Mouse (Mus musculus) gastrocnemius, adult 18-20 months (tissue): Measurements from ENCODE around the gene Gm14190. TPM values are rescaled to one million over a fixed set of nuclear protein-coding genes. Genes with fewer than 3 reads are reported as not detected.
"Not testable (repeated sequence)": the region's sequence is repeated elsewhere in the genome, so short reads cannot be mapped to it uniquely, and the experiment has no call there.

Source experiments
- DNase-seq: peaks from one replicate; pipeline ENCODE4 v3.0.0; 2021; ENCODE audit warnings: low spot score
- long read RNA-seq, 2 experiments: library from polyadenylated mRNA; stranded (forward); transcript quantifications; one replicate each; pipeline ENCODE4 v2.0.0; 2021
- total RNA-seq, 2 experiments: library from RNA; stranded (reverse); gene quantifications; 2 replicates each; pipeline ENCODE4 v1.2.3; 2021

Gm14190 gene
- total RNA-seq: not detected
- long read RNA-seq, experiment 1: 0 reads
- long read RNA-seq, experiment 2: 0 reads

GRCm38 (mm10) chr11:99690463-99690862 is at the start of gene Gm14190:
TSS of gene Gm14190 (minus strand) at chr11:99690740.
- DNase-seq: no peak

DNA sequence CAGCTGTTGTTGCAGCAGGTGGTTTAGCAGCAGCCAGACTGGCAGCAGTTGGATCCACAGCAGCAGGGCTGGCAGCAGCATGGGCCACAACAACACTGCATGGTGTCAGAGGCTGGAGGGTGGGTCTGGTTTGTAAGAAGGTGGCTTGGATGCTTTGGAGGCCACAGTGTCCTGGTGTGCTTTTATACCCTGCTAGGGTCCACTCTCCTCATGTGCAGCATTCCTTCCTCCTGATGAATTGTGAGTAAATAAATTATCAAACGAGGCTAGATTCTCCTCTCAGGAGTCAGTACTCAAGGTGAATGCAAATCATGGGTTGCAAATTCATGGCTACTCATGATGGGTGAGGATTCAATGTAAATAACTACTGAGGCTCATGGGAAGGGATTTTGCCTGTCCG is 43.6 kb upstream of the Gm14190 start, which contains the start of gene Gm14180:
Gm14180 (minus strand) TSS at position 101 of the 400 bp plus-strand sequence.
- DNase-seq: no peak

DNA sequence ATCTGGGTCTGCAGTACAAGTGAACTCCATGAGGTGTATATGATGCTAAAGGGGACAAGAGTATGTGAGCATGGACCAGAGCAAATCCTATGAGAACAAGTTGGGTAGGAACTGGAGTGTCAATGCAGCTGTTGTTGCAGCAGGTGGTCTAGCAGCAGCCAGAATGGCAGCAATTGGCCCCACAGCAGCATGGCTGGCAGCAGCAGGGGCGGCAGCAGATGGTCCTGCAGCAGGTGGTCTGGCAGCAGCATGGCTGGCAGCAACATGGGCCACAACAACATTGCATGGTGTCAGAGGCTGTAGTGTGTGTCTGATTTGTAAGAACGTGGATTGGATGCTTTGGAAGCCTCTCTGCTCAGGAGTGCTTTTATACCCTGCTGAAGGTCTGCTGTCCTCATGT is 33.5 kb upstream of the Gm14190 start:
- no peak for DNase-seq

- DNase-seq: no peak
These were observed 28.2 kb upstream of the Gm14190 start for GRCm38 (mm10) chr11:99718759-99719158.

DNA sequence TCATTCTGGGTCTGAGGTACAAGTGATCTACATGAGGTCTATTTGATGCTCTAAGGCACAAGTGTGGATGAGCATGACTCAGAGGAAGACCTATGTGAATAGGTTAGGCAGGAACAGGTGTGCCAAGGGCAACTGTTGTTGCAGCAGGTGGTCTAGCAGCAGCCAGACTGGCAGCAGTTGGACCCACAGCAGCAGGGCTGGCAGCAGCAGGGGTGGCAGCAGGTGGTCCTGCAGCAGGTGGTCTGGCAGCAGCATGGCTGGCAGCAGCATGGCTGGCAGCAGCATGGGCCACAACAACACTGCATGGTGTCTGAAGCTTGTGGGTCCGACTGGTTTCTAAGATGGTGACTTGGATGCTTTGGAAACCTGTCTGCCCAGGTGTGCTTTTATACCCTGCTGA is 5.3 kb downstream of the Gm14190 start:
- DNase-seq: not testable (repeated sequence)

GRCm38 (mm10) chr11:99683481-99683880 is 7.1 kb downstream of the Gm14190 start:
- DNase-seq: no peak

GRCm38 (mm10) chr11:99665860-99666259 is 24.7 kb downstream of the Gm14190 start, which contains the start of gene Krtap4-6:
TSS of gene Krtap4-6 (minus strand) at chr11:99665960.
- no peak for DNase-seq

- no peak for DNase-seq
These were observed 27.7 kb downstream of the Gm14190 start for GRCm38 (mm10) chr11:99662802-99663201.

GRCm38 (mm10) chr11:99659256-99659655 is 31.3 kb downstream of the Gm14190 start:
- DNase-seq: no peak

DNA sequence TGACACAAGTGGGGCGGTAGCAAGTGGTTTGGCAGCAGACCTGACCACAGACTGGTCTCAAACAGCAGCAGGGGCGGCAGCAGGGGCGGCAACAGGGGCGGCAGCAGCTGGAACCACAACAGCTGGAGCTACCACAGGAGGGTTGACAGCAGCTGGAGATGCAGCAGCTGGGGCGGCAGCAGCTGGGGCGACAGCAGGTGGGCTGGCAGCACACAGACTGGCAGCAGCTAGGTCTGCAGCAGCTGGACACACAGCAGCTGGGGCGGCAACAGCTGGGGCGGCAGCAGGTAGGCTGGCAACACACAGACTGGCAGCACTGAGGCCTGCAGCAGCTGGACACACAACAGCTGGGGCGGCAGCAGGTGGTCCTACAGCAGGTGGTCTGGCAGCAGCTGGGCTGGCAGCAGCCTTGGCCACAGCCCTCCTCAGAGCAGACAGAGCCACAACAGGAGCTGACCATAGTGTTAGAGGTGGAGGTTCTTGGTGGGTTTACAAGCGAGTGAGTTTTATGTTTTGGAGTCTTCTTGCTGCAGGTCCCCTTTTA is 32.0 kb downstream of the Gm14190 start, which contains the start of gene Gm11563:
Gm11563 (minus strand) TSS at position 494 of the 544 bp plus-strand sequence.
- not testable (repeated sequence) for DNase-seq

DNA sequence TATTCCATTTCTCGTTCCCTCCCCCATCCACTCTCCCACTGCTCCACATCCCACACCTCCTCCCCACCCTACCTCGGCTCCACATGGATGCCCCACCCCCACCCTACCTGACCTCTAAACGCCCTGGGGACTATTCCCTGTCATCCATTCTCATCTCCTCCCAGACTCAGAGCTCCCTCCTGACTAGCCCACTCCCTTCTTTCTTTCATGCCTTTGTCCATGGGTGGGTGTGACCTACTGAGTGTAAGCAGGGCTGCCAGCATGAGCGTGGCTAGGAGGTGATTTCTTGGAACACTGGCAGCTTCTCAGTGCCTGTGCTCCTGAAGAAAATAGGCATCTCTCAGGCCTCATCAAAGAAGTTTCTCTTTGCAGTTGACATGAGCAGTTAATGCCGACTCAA is 33.5 kb downstream of the Gm14190 start:
- no peak for DNase-seq

DNA sequence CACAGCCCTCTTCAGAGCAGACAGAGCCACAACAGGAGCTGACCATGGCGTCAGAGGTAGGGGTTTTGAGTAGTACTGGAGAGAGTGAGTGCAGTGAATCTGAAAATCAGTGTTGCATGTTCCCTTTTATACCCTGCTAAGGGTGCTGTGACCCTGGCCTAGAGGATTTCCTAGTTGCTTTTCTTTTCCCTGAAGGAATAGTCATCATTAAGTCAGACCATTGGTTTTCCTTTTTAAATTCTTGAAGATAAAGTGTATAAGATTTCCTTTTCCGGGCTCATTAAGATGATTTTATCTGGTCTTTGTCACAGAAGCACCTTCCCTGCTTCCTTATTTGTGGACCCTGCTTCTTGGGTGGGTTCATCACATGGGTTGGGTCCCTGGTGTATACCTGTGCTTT is 40.4 kb downstream of the Gm14190 start, which contains the start of gene Gm11555:
Gm11555 (minus strand) TSS at position 101 of the 400 bp plus-strand sequence.
- DNase-seq: no peak

DNA sequence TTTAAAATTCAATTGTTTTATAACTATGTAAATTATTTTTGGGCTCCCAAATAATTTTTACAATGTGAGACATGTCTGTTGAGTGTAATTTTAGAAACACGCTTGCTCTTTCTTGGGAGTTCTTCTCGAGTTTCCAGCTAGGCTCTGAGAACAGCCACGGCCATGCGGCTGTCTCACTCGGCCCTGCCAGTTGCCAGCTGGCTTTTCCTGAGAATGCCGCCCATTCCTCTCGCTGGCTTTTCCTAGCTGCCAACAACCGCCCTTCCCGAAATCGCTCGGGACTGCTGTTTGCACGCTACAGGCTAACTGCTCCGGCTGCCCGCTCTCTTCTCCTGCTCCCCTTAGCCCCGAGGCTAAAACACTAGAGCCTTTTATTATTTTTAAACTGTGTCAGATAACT is 44.1 kb downstream of the Gm14190 start:
- DNase-seq: no peak

GRCm38 (mm10) chr11:99644351-99644750 is 46.2 kb downstream of the Gm14190 start:
- DNase-seq: no peak

DNA sequence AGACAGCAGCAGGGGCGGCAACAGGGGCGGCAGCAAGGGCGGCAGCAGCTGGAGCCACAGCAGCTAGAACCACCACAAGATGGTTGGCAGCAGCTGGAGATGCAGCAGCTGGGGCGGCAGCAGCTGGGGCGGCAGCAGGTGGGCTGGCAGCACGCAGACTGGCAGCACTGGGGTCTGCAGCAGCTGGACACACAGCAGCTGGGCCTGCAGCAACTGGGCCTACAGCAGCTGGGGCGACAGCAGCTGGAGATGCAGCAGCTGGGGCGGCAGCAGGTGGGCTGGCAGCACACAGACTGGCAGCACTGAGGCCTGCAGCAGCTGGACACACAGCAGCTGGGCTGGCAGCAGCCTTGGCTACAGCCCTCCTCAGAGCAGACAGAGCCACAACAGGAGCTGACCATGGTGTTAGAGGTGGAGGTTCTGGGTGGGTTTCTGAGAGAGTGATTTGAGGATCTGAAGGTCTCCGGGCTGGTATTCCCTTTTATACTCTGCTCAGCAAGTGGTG is 46.9 kb downstream of the Gm14190 start, which contains the start of gene Krtap4-7:
Krtap4-7 (minus strand) TSS at position 455 of the 505 bp plus-strand sequence.
- not testable (repeated sequence) for DNase-seq

GRCm38 (mm10) chr11:99640926-99641325 is 49.6 kb downstream of the Gm14190 start:
- DNase-seq: no peak

Other genes with a start within 250 kb of the Gm14190 start
- gene Krt23, start 197.6 kb downstream of the Gm14190 start, total RNA-seq: not detected
- not detected for gene Krt39, start 169.4 kb downstream of the Gm14190 start, total RNA-seq
- not detected for gene Krt40, start 147.6 kb downstream of the Gm14190 start, total RNA-seq
- under 1 TPM in 1 of 2 experiments, not detected in 1; 0.32 TPM for gene Krtap3-3, start 139.9 kb downstream of the Gm14190 start, total RNA-seq
- not detected for gene Krtap3-2, start 133.9 kb downstream of the Gm14190 start, total RNA-seq
- not detected for gene Gm11939, start 131.3 kb downstream of the Gm14190 start, total RNA-seq
- gene Krtap3-1, start 124.1 kb downstream of the Gm14190 start, total RNA-seq: not detected
- not detected for gene Krtap1-5, start 109.7 kb downstream of the Gm14190 start, total RNA-seq
- gene Krtap1-4, start 107.1 kb downstream of the Gm14190 start, total RNA-seq: not detected
- gene Krtap1-3, start 99.4 kb downstream of the Gm14190 start, total RNA-seq: not detected
- gene Krtap9-3, start 92.6 kb downstream of the Gm14190 start, total RNA-seq: not detected
- not detected for gene Gm11938, start 87.4 kb downstream of the Gm14190 start, total RNA-seq
- gene Gm11937, start 80.6 kb downstream of the Gm14190 start, total RNA-seq: not detected
- gene Krtap2-4, start 75.9 kb downstream of the Gm14190 start, total RNA-seq: not detected
- gene Gm11562, start 70.3 kb downstream of the Gm14190 start, total RNA-seq: not detected
- not detected for gene Krtap4-1, start 62.5 kb downstream of the Gm14190 start, total RNA-seq
- not detected for gene Krtap4-2, start 55.7 kb downstream of the Gm14190 start, total RNA-seq
- gene Krtap4-7, start 46.7 kb downstream of the Gm14190 start, total RNA-seq: not detected
- not detected for gene Gm11555, start 40.5 kb downstream of the Gm14190 start, total RNA-seq
- gene Gm11563, start 31.8 kb downstream of the Gm14190 start, total RNA-seq: not detected
- not detected for gene Krtap4-6, start 24.8 kb downstream of the Gm14190 start, total RNA-seq
- gene Gm14180, start 43.5 kb upstream of the Gm14190 start, total RNA-seq: not detected
- not detected for gene Gm11595, start 82.2 kb upstream of the Gm14190 start, total RNA-seq
- gene Krtap4-8, start 90.0 kb upstream of the Gm14190 start, total RNA-seq: not detected
- not detected for gene Krtap4-9, start 94.5 kb upstream of the Gm14190 start, total RNA-seq
- not detected for gene Gm11596, start 102.7 kb upstream of the Gm14190 start, total RNA-seq
- not detected for gene Gm11569, start 108.2 kb upstream of the Gm14190 start, total RNA-seq
- not detected for gene Gm11554, start 113.7 kb upstream of the Gm14190 start, total RNA-seq
- not detected for gene Krtap4-13, start 119.2 kb upstream of the Gm14190 start, total RNA-seq
- not detected for gene Gm11564, start 124.9 kb upstream of the Gm14190 start, total RNA-seq
- gene 2300003K06Rik, start 147.3 kb upstream of the Gm14190 start, total RNA-seq: not detected
- gene Krtap4-16, start 160.9 kb upstream of the Gm14190 start, total RNA-seq: not detected
- not detected for gene Gm11568, start 167.2 kb upstream of the Gm14190 start, total RNA-seq
- not detected for gene Gm11559, start 173.7 kb upstream of the Gm14190 start, total RNA-seq
- not detected for gene Krtap9-1, start 182.6 kb upstream of the Gm14190 start, total RNA-seq
- not detected for gene Gm11567, start 188.4 kb upstream of the Gm14190 start, total RNA-seq
- not detected for gene Krtap31-1, start 217.2 kb upstream of the Gm14190 start, total RNA-seq
- gene Gm11565, start 224.0 kb upstream of the Gm14190 start, total RNA-seq: not detected
- not detected for gene Krtap31-2, start 245.6 kb upstream of the Gm14190 start, total RNA-seq